Mouse (Mus musculus): Measurements from ENCODE around the gene Macrod2. TPM values are rescaled to one million over a fixed set of nuclear protein-coding genes. Genes with fewer than 3 reads are reported as not detected.

Macrod2 gene
- total and polyA plus RNA-seq, 2 experiments = 2.0 to 3.3 TPM

- H3K27ac ChIP-seq (replicated peaks; ENCODE audit: insufficient read depth, low read depth, low read length) = no peak overlapping the region
- no peaks in the 10 kb centered on the region for H3K79me2 ChIP-seq (ENCODE audit: control insufficient read depth, insufficient read depth, low read length)
- no peaks in the 10 kb centered on the region for H3K4me1 ChIP-seq (ENCODE audit: control insufficient read depth, insufficient read depth, low read length)
- H3K4me3 ChIP-seq (ENCODE audit: insufficient read depth, low read depth, low read length) = no peak overlapping the region
- DNase-seq (ENCODE audit: extremely low read depth, low read depth, low spot score) = no peak
- no peaks in the 10 kb centered on the region for H3K27me3 ChIP-seq (ENCODE audit: control insufficient read depth, insufficient read depth, low read length)
- no peaks in the 10 kb centered on the region for H3K36me3 ChIP-seq (ENCODE audit: control insufficient read depth, insufficient read depth, low read length)
- TF ChIP-seq CTCF (IDR thresholded peaks at IDR 0.05; ENCODE audit: low read depth, low read length) (no peak), POLR2A (IDR thresholded peaks at IDR 0.05; ENCODE audit: extremely low read depth, insufficient read depth, low read length) (no peak)
- no peak overlapping the region for H3K9ac ChIP-seq (ENCODE audit: low read depth, low read length)
Observed at GRCm38 (mm10) chr2:142026721-142027120, 1631.6 kb downstream of the Macrod2 start.

- H3K79me2 ChIP-seq (ENCODE audit: control insufficient read depth, insufficient read depth, low read length) = no peaks in the 10 kb centered on the region
- no peak overlapping the region for H3K9ac ChIP-seq (ENCODE audit: low read depth, low read length)
- no peak overlapping the region for H3K27ac ChIP-seq (replicated peaks; ENCODE audit: insufficient read depth, low read depth, low read length)
- TF ChIP-seq CTCF (IDR thresholded peaks at IDR 0.05; ENCODE audit: low read depth, low read length) (no peak), POLR2A (IDR thresholded peaks at IDR 0.05; ENCODE audit: extremely low read depth, insufficient read depth, low read length) (no peak)
- WGBS = 77% methylated on average over 10 of the region's 10 CpGs
- no peaks in the 10 kb centered on the region for H3K4me1 ChIP-seq (ENCODE audit: control insufficient read depth, insufficient read depth, low read length)
- no peak for DNase-seq (ENCODE audit: extremely low read depth, low read depth, low spot score)
- H3K36me3 ChIP-seq (ENCODE audit: control insufficient read depth, insufficient read depth, low read length) = no peaks in the 10 kb centered on the region
- H3K4me3 ChIP-seq (ENCODE audit: insufficient read depth, low read depth, low read length) = no peak overlapping the region
- H3K27me3 ChIP-seq (ENCODE audit: control insufficient read depth, insufficient read depth, low read length) = no peaks in the 10 kb centered on the region
Observed at GRCm38 (mm10) chr2:142030756-142031646, 1635.9 kb downstream of the Macrod2 start.

- no peak for DNase-seq (ENCODE audit: extremely low read depth, low read depth, low spot score)
- no peak overlapping the region for H3K27ac ChIP-seq (replicated peaks; ENCODE audit: insufficient read depth, low read depth, low read length)
- no peak overlapping the region for H3K9ac ChIP-seq (ENCODE audit: low read depth, low read length)
- no peak overlapping the region for H3K4me3 ChIP-seq (ENCODE audit: insufficient read depth, low read depth, low read length)
- no peaks in the 10 kb centered on the region for H3K4me1 ChIP-seq (ENCODE audit: control insufficient read depth, insufficient read depth, low read length)
- H3K36me3 ChIP-seq (ENCODE audit: control insufficient read depth, insufficient read depth, low read length) = no peaks in the 10 kb centered on the region
- TF ChIP-seq CTCF (IDR thresholded peaks at IDR 0.05; ENCODE audit: low read depth, low read length) (no peak), POLR2A (IDR thresholded peaks at IDR 0.05; ENCODE audit: extremely low read depth, insufficient read depth, low read length) (no peak)
- 84% methylated on average over 6 of the region's 6 CpGs for WGBS
- no peaks in the 10 kb centered on the region for H3K27me3 ChIP-seq (ENCODE audit: control insufficient read depth, insufficient read depth, low read length)
- no peaks in the 10 kb centered on the region for H3K79me2 ChIP-seq (ENCODE audit: control insufficient read depth, insufficient read depth, low read length)
Observed at GRCm38 (mm10) chr2:142055576-142055975, 1660.5 kb downstream of the Macrod2 start.

- H3K79me2 ChIP-seq (ENCODE audit: control insufficient read depth, insufficient read depth, low read length) = no peaks in the 10 kb centered on the region
- 64% methylated on average over 14 of the region's 14 CpGs for WGBS
- no peak for DNase-seq (ENCODE audit: extremely low read depth, low read depth, low spot score)
Observed at GRCm38 (mm10) chr2:142057889-142058750, 1663.0 kb downstream of the Macrod2 start.

GRCm38 (mm10) chr2:142058751-142059090 lies 1663.6 kb downstream of the Macrod2 start:
- TF ChIP-seq CTCF (IDR thresholded peaks at IDR 0.05; ENCODE audit: low read depth, low read length) (no peak), POLR2A (IDR thresholded peaks at IDR 0.05; ENCODE audit: extremely low read depth, insufficient read depth, low read length) (no peak)
- H3K36me3 ChIP-seq (ENCODE audit: control insufficient read depth, insufficient read depth, low read length) = no peaks in the 10 kb centered on the region
- 48% methylated on average over 2 of the region's 2 CpGs for WGBS

More at GRCm38 (mm10) chr2:142057889-142058750, 1663.0 kb downstream of the Macrod2 start:
- no peak overlapping the region for H3K4me3 ChIP-seq (ENCODE audit: insufficient read depth, low read depth, low read length)
- H3K36me3 ChIP-seq (ENCODE audit: control insufficient read depth, insufficient read depth, low read length) = no peaks in the 10 kb centered on the region
- TF ChIP-seq CTCF (IDR thresholded peaks at IDR 0.05; ENCODE audit: low read depth, low read length) = no peak
- no peak for TF ChIP-seq POLR2A (IDR thresholded peaks at IDR 0.05; ENCODE audit: extremely low read depth, insufficient read depth, low read length)
- no peak overlapping the region for H3K27ac ChIP-seq (replicated peaks; ENCODE audit: insufficient read depth, low read depth, low read length)
- H3K9ac ChIP-seq (ENCODE audit: low read depth, low read length) = no peak overlapping the region
- no peaks in the 10 kb centered on the region for H3K27me3 ChIP-seq (ENCODE audit: control insufficient read depth, insufficient read depth, low read length)
- H3K4me1 ChIP-seq (ENCODE audit: control insufficient read depth, insufficient read depth, low read length) = no peaks in the 10 kb centered on the region

More at GRCm38 (mm10) chr2:142058751-142059090, 1663.6 kb downstream of the Macrod2 start:
- no peak overlapping the region for H3K27ac ChIP-seq (replicated peaks; ENCODE audit: insufficient read depth, low read depth, low read length)
- no peak overlapping the region for H3K4me3 ChIP-seq (ENCODE audit: insufficient read depth, low read depth, low read length)
- H3K79me2 ChIP-seq (ENCODE audit: control insufficient read depth, insufficient read depth, low read length) = no peaks in the 10 kb centered on the region
- no peak for DNase-seq (ENCODE audit: extremely low read depth, low read depth, low spot score)
- no peak overlapping the region for H3K9ac ChIP-seq (ENCODE audit: low read depth, low read length)
- H3K27me3 ChIP-seq (ENCODE audit: control insufficient read depth, insufficient read depth, low read length) = no peaks in the 10 kb centered on the region
- no peaks in the 10 kb centered on the region for H3K4me1 ChIP-seq (ENCODE audit: control insufficient read depth, insufficient read depth, low read length)
